ENCODE assay signal across 8 mouse cellular contexts in the genomic region with DNA sequence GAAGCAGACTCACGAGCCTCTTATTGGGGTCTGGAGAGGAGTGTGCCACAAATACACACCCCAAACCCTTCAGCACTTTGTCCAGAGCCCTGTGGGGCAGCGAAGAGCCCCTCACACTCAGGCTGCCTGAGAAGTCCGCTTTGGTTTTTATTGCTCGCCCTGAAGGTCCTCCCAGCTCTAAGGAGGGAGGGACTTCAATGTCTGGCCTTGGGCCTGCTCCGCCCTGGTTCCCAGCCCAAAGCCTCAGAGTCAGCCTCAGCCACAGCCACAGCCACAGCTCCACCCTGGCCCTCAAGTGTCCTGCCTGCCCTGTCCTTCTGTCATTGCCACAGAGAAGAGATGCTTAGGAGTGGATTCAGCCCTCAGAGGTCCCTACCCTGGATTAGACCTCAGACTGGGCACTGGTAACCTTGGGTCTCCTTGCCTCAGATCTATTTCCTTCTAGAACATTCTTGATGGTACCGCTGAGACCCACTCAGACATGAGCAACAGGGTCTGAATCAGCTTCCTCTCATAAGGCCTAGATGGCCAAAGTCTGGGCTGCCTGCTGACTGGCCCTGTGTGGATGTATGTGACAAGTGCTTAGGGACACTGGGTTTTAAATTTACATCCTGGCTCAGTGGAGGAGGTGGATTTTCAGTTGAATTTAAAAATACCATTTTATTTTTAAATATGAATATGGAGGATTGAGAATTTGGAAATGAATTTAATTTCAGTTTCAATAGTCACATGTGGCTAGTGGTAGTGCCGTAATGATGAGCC. TPM values are rescaled to one million over a fixed set of nuclear protein-coding genes. Genes with fewer than 3 reads are reported as not detected.
DNase-seq lines count a peak whose midpoint lies in the region; ATAC-seq and TF ChIP-seq lines count a peak whose summit lies in the region.
"Had no signal": no experiment of that assay in that cellular context is flagged by ENCODE, and none has a peak within 500 bp of the region (broad histone marks: within the 10 kb centered on the region; RNA-seq: fewer than 3 reads in every experiment).

No protein-coding gene starts in this region.

- H3K27me3 ChIP-seq in forebrain, embryonic 12.5 days, result no peaks in the 10 kb centered on the region; the same call in 1 of the 2 replicates
- no peaks in the 10 kb centered on the region for H3K27me3 ChIP-seq in hindbrain, postnatal 0 days (ENCODE audit: insufficient read depth, low read length)

- H3K27ac ChIP-seq in forebrain, embryonic 12.5 days, result no peak overlapping the region
- H3K27ac ChIP-seq in hindbrain, postnatal 0 days, result no peak overlapping the region

- no peak overlapping the region for H3K4me3 ChIP-seq in forebrain, embryonic 12.5 days (replicated peaks)
- H3K4me3 ChIP-seq in hindbrain, postnatal 0 days (ENCODE audit: low read length), result no peak overlapping the region

- H3K4me2 ChIP-seq in forebrain, embryonic 12.5 days, result no peak overlapping the region
- no peak overlapping the region; the same call in 1 of the 2 replicates for H3K4me2 ChIP-seq in hindbrain, postnatal 0 days (ENCODE audit: low read depth, low read length)

- no peaks in the 10 kb centered on the region for H3K36me3 ChIP-seq in forebrain, embryonic 12.5 days (replicated peaks)
- H3K36me3 ChIP-seq in hindbrain, postnatal 0 days (ENCODE audit: insufficient read depth, low read length), result no peaks in the 10 kb centered on the region

- ATAC-seq in forebrain, embryonic 12.5 days (ENCODE audit: low FRiP score), result peak; percentile 28; the same call in 1 of the 2 replicates
- peak; percentile 48 for ATAC-seq in hindbrain, postnatal 0 days
- ATAC-seq in megakaryocyte-erythroid progenitor cell, adult 5-6 weeks (replicated peaks; ENCODE audit: low FRiP score, low TSS enrichment, poor library complexity, severe bottlenecking), result 0 out of 2 replicates have a peak, but pooled peaks have one; percentile 28

- H3K9me3 ChIP-seq in forebrain, embryonic 12.5 days, result peaks cover 9% of the 10 kb centered on the region
- peaks cover 8% of the 10 kb centered on the region; the same call in 1 of the 2 replicates for H3K9me3 ChIP-seq in hindbrain, postnatal 0 days (ENCODE audit: low read length)

- 52% methylated on average over 7 of the region's 7 CpGs for WGBS in forebrain, embryonic 12.5 days
- 53% methylated on average over 7 of the region's 7 CpGs for WGBS in hindbrain, postnatal 0 days

- peak; percentile 34 for DNase-seq in urinary bladder, postnatal 14 days (ENCODE audit: low spot score)
- DNase-seq in urinary bladder, postnatal 25 days (ENCODE audit: low spot score), result no peak
- no peak for DNase-seq in hindbrain, postnatal 0 days (ENCODE audit: low spot score)
- DNase-seq in spleen, postnatal 4 days (ENCODE audit: low spot score in 2 of 2), result no peak
- DNase-seq in B cell, adult 2 months, result no peak

- H3K4me1 ChIP-seq in forebrain, embryonic 12.5 days, result peaks cover 8% of the 10 kb centered on the region; the same call in 1 of the 2 replicates
- H3K4me1 ChIP-seq in hindbrain, postnatal 0 days (ENCODE audit: insufficient read depth, low read length), result 0 out of 2 replicates have a peak, but pooled peaks cover 7% of the 10 kb centered on the region

- no peak overlapping the region for H3K9ac ChIP-seq in forebrain, embryonic 12.5 days
- H3K9ac ChIP-seq in hindbrain, postnatal 0 days (replicated peaks; ENCODE audit: low read length), result no peak overlapping the region

- TF ChIP-seq CTCF in hindbrain, postnatal 0 days (IDR thresholded peaks at IDR 0.05; ENCODE audit: low read depth), result no peak

RNA-seq across cellular contexts. Expression of gene Fhad1, which starts 56.1 kb away (rescaled TPM):
- polyA plus RNA-seq in forebrain, embryonic 12.5 days (2016; fragmentation: Nextera tagmentation; extraction: Ambion mirVana), result 1.1 and 1.6 TPM in 2 replicates
- total RNA-seq in hindbrain, postnatal 0 days (2014; rRNA removed), result 2.0 and 16.9 TPM in 2 replicates
- polyA plus RNA-seq in hindbrain, postnatal 0 days (2015; fragmentation: Nextera tagmentation; extraction: Ambion mirVana), result 5.8 and 7.5 TPM in 2 replicates
- total RNA-seq in megakaryocyte-erythroid progenitor cell, adult 5-6 weeks (2014; fragmentation: Nextera tagmentation), result not detected in 2 replicates
- total RNA-seq in megakaryocyte-erythroid progenitor cell, adult 5-6 weeks (2017), result not detected in 2 replicates
- polyA plus RNA-seq: liver, embryonic 16.5 days had no signal
